Mouse (Mus musculus): ENCODE results near the gene Rpl22l1.
"Not testable (repeated sequence)": the region's sequence is repeated elsewhere in the genome, so short reads cannot be mapped to it uniquely, and the experiment has no call there.

Gene Rpl22l1

GRCm38 (mm10) chr3:28805301-28806097 is at the start of gene Rpl22l1:
Rpl22l1 (plus strand) TSS chr3:28805436.
- DNase-seq (ENCODE audit: low spot score in 2 of 2) = peak; percentile 97 to 99

- DNase-seq (ENCODE audit: low spot score in 2 of 2) = no peak
Measured at GRCm38 (mm10) chr3:28755477-28755876, 49.8 kb upstream of the Rpl22l1 start.

DNA sequence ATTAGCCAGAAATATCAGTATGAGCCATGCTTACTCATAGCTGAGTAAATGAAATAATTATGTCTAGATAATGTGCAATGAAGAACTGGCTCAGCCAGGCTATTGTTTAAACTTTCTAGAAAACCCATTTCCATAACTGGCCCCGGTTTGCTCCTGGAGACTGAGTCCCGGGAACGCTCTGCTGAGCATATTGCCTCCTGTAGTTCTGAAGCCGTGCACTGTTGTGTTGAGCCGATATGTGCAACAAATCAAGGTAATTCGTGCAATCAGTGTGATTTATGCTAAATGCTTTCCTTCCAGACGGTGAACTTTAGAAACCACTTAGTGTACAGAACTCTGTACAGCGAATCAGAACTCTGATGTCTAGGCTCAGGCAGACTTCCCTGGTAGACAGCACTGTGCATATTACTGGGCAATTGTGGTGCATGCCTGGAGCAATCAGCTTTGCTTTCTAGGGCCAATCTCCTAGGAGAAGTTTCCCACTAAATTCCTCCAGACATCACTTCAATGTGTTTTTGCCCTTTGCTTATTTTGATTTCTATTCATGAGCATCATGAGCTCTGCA is 43.9 kb upstream of the Rpl22l1 start:
- DNase-seq (ENCODE audit: low spot score in 2 of 2) = no peak

DNA sequence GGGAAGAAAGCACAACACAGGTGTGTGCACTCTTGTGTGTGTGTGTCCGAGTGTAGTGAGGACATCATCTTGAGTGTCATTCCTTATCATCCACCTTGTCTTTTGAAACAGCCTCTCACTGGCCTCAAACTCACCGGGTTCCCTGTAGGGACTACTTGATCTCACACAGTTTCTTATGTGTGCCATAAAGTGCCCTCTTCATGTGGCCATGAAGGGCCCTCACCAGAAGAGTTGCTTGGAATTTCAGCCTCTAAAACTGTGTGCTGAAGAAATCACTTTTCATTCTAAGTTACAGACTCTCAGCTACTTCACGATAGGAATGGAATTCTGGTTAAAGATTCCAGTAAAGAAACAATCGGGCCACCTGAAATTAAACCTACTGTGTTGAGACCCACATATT is 38.3 kb upstream of the Rpl22l1 start:
- no peak for DNase-seq (ENCODE audit: low spot score in 2 of 2)

- no peak for DNase-seq (ENCODE audit: low spot score in 2 of 2)
Measured at GRCm38 (mm10) chr3:28768222-28768621, 37.0 kb upstream of the Rpl22l1 start.

GRCm38 (mm10) chr3:28772919-28773318 is 32.3 kb upstream of the Rpl22l1 start:
- not testable (repeated sequence) for DNase-seq (ENCODE audit: low spot score in 2 of 2)

GRCm38 (mm10) chr3:28775361-28775760 is 29.9 kb upstream of the Rpl22l1 start:
- no peak for DNase-seq (ENCODE audit: low spot score in 2 of 2)

- DNase-seq (ENCODE audit: low spot score in 2 of 2) = no peak
Measured at GRCm38 (mm10) chr3:28775958-28776357, 29.3 kb upstream of the Rpl22l1 start.

- DNase-seq (ENCODE audit: low spot score in 2 of 2) = no peak
Measured at GRCm38 (mm10) chr3:28776491-28776890, 28.7 kb upstream of the Rpl22l1 start.

GRCm38 (mm10) chr3:28780511-28780910 is 24.7 kb upstream of the Rpl22l1 start:
- no peak for DNase-seq (ENCODE audit: low spot score in 2 of 2)

DNA sequence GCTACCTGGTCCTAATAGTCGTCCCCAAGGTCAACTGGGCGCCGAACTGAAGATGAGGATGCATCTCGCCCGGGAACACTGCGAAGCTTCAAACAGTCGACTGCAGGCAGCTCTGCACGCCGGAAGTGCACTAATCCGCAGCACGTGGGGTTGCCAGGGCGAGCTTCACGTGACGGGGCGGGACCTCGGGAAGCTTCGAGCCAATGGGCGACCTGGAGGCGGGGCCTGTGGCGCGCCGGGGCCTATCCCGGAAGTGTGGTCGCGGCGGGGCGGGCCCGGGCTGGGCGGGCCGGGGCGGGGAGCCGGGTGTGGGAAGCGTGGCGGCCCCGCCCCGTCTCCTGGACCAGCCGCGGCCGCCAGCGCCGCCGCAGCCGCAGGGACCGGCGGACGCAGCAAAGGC is 24.2 kb upstream of the Rpl22l1 start, which contains the start of gene Eif5a2:
Gene Eif5a2 (plus strand): TSS at position 283 of the 400 bp plus-strand sequence.
- DNase-seq (ENCODE audit: low spot score in 2 of 2) = peak; percentile 89 to 94

- DNase-seq (ENCODE audit: low spot score in 2 of 2) = no peak
Measured at GRCm38 (mm10) chr3:28781422-28781821, 23.8 kb upstream of the Rpl22l1 start.

GRCm38 (mm10) chr3:28781848-28782247 is 23.4 kb upstream of the Rpl22l1 start:
- DNase-seq (ENCODE audit: low spot score in 2 of 2) = no peak

- DNase-seq (ENCODE audit: low spot score in 2 of 2) = no peak
Measured at GRCm38 (mm10) chr3:28784176-28784575, 21.1 kb upstream of the Rpl22l1 start.

GRCm38 (mm10) chr3:28794835-28795234 is 10.4 kb upstream of the Rpl22l1 start:
- no peak for DNase-seq (ENCODE audit: low spot score in 2 of 2)

DNA sequence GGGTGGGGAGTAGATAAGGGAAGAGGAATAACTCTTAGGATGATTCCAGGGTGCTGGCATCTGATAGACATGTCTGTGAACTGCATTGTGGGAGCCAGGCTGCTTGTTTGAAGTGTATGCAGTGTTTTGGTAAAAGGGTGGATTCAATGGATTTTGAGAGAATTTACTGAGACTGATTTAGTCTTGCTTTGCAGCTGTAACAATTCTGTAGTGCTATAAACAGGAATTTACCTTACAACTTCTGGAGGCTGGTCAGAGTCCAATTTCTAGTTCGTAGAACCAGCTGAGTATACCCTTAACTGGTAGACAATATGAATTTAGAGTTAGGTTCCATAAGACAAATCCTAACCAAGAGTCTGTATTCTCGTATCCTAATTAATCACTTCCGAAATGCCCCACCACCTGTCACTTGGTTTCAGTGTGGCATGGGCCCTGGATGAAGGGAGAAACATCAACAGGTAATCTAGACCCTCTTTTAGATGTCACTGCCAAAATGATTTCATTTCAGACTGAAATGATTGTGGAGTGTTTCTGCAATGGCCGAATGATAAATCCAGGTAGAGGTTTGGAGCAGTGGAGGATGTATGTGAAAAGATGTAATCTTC is 2.9 kb downstream of the Rpl22l1 start:
- no peak for DNase-seq (ENCODE audit: low spot score in 2 of 2)

DNA sequence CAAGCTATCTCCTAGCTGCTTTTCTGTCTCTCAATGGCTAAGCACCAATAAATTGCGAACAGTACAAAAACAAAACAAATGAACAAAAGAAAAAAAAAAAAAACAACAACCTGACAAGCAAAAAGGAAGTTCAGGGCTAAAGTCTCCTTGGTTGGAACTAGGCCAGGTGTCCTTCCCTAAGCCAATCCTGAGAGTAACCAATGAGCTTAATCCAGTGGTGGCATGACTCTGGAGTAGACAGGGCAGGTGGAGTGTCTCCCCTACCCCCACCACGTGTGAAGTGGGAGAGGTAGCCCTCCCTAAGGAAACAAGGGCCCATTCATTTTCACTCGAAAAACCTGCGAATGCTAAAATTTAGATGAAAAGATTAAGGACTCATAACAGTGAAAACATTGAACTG is 6.2 kb downstream of the Rpl22l1 start:
- DNase-seq (ENCODE audit: low spot score in 2 of 2) = no peak

- DNase-seq (ENCODE audit: low spot score in 2 of 2) = no peak
Measured at GRCm38 (mm10) chr3:28814361-28814760, 9.1 kb downstream of the Rpl22l1 start.

DNA sequence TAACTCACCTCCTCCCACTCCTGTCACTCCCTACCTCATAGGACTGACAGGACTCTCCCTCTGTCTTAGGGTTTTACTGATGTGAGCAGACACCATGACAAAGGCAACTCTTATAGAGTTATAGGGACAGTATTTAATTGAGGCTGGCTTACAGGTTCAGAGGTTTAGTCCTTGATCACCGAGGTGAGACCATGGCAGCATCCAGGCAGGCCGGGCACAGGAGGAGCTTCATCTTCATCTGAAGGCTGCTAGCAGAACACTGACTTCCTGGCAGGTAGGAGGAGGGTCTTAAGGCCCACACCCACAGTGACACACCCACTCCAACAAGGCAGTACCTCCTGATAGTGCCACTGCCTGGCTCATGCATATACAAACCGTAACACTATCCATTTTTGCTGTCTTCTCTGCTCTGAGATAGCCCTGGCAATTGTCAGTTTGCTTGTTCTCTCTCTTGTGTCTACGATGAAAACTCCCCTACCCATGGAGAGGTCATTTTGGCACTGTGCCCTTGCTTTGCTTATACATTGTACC is 10.8 kb downstream of the Rpl22l1 start:
- DNase-seq (ENCODE audit: low spot score in 2 of 2) = no peak

DNA sequence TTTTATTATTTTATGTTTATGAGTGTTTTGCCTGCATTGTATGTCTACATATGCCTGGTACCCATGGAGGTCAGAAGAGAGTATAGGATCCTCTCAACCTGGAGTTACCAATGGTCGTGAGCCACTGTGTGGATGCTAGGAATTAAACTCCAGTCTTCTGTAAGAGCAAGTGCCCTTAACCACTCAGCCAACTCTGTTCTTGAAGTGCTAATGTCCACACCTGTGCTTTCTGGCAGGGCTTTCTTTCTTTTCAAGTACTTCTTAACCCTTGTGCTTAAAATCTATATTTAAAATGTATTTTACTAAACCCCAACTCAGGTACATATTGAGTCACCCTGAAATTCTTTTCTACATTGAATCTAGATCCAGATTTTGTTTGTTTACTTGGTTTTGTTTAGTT is 21.0 kb downstream of the Rpl22l1 start:
- DNase-seq (ENCODE audit: low spot score in 2 of 2) = no peak

- DNase-seq (ENCODE audit: low spot score in 2 of 2) = no peak
Measured at GRCm38 (mm10) chr3:28827605-28828004, 22.4 kb downstream of the Rpl22l1 start.

DNA sequence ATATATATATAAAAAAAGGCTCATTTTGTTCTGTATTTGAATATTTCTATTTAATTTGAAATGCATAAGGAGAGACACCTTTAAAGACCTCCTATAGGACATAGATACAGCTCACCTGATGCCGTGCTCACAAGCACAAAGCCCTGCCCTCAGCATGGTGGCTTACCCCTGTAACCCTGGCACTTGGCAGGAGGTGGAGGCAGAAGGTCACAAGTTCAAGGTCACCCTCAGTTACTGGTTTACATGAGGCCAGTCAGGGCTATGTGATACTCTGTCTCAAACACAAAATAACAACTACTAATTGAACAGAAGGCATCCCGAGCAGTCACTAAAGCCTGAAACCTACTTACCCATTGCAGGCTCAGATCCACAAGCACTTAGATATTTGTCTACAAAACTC is 24.2 kb downstream of the Rpl22l1 start:
- no peak for DNase-seq (ENCODE audit: low spot score in 2 of 2)

Measured in urinary bladder, postnatal 4 days (tissue).